Mouse (Mus musculus) A20 (cell line): ENCODE results near the gene Syngr1.
"Not testable (repeated sequence)": the region's sequence is repeated elsewhere in the genome, so short reads cannot be mapped to it uniquely, and the experiment has no call there.

ENCODE experiments used
- DNase-seq: peaks from one replicate; pipeline ENCODE4 v3.0.0-alpha.2; 2011; ENCODE audit warnings: low read depth, low spot score

Gene Syngr1

GRCm38 (mm10) chr15:80115866-80116794 lies 25.0 kb downstream of the Syngr1 start:
- DNase-seq: no peak

- no peak for DNase-seq
Observed at GRCm38 (mm10) chr15:80117154-80117553, 26.0 kb downstream of the Syngr1 start.

- DNase-seq: no peak
Observed at GRCm38 (mm10) chr15:80119076-80119475, 27.9 kb downstream of the Syngr1 start.

- DNase-seq: no peak
Observed at GRCm38 (mm10) chr15:80121721-80122325, 30.7 kb downstream of the Syngr1 start.

- DNase-seq: not testable (repeated sequence)
Observed at GRCm38 (mm10) chr15:80122431-80122830, 31.3 kb downstream of the Syngr1 start.

GRCm38 (mm10) chr15:80124651-80125050 lies 33.5 kb downstream of the Syngr1 start:
- DNase-seq: no peak

GRCm38 (mm10) chr15:80127191-80127590 lies 36.1 kb downstream of the Syngr1 start:
- peak; percentile 32 for DNase-seq

GRCm38 (mm10) chr15:80129982-80130381 lies 38.8 kb downstream of the Syngr1 start:
- DNase-seq: no peak

GRCm38 (mm10) chr15:80130689-80131088 lies 39.6 kb downstream of the Syngr1 start:
- no peak for DNase-seq

GRCm38 (mm10) chr15:80131421-80131820 lies 40.3 kb downstream of the Syngr1 start:
- no peak for DNase-seq

GRCm38 (mm10) chr15:80132452-80132851 lies 41.3 kb downstream of the Syngr1 start:
- no peak for DNase-seq

GRCm38 (mm10) chr15:80132993-80133586 lies 42.0 kb downstream of the Syngr1 start, which contains the start of gene Tab1:
Tab1 (plus strand) TSS chr15:80133127.
- peak; percentile 97 for DNase-seq

GRCm38 (mm10) chr15:80133682-80134449 lies 42.7 kb downstream of the Syngr1 start:
- DNase-seq: no peak

- DNase-seq: no peak
Observed at GRCm38 (mm10) chr15:80134450-80134847, 43.3 kb downstream of the Syngr1 start.

GRCm38 (mm10) chr15:80135499-80135898 lies 44.4 kb downstream of the Syngr1 start:
- no peak for DNase-seq

GRCm38 (mm10) chr15:80136645-80137044 lies 45.5 kb downstream of the Syngr1 start:
- no peak for DNase-seq

GRCm38 (mm10) chr15:80137945-80138791 lies 47.0 kb downstream of the Syngr1 start:
- DNase-seq: no peak

GRCm38 (mm10) chr15:80140302-80140701 lies 49.2 kb downstream of the Syngr1 start:
- DNase-seq: no peak

GRCm38 (mm10) chr15:80140878-80141277 lies 49.7 kb downstream of the Syngr1 start:
- no peak for DNase-seq

GRCm38 (mm10) chr15:80142130-80142529 lies 51.0 kb downstream of the Syngr1 start:
- no peak for DNase-seq

- no peak for DNase-seq
Observed at GRCm38 (mm10) chr15:80143760-80144159, 52.6 kb downstream of the Syngr1 start.
